Mouse (Mus musculus): Measurements from ENCODE around the gene AI182371.

The AI182371 gene

DNA sequence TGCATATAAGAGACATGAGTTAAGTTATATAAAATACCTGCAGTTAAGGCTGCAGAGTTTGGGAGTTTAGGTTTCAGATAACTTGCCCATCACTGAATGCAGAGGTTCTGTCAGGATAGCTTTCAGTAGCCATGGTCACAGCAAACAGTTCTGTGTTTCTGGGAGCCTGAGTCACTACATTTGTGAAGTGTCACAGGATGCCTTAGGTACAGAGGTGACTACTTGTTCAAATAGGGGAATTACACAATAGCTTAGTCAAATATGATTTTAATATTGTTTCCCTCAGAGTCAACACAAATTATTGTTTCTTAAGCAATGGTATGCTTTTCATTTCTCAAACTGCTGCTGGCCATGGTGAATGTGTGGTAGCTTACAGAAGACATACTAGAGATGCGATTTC lies 32.2 kb downstream of the AI182371 start:
- DNase-seq (ENCODE audit: low spot score), result no peak

GRCm38 (mm10) chr2:35067117-35067516 lies 34.2 kb downstream of the AI182371 start:
- DNase-seq (ENCODE audit: low spot score), result no peak

- no peak for DNase-seq (ENCODE audit: low spot score)
Measured at GRCm38 (mm10) chr2:35066525-35067082, 34.7 kb downstream of the AI182371 start.

GRCm38 (mm10) chr2:35063333-35064030 lies 37.9 kb downstream of the AI182371 start:
- DNase-seq (ENCODE audit: low spot score), result no peak

DNA sequence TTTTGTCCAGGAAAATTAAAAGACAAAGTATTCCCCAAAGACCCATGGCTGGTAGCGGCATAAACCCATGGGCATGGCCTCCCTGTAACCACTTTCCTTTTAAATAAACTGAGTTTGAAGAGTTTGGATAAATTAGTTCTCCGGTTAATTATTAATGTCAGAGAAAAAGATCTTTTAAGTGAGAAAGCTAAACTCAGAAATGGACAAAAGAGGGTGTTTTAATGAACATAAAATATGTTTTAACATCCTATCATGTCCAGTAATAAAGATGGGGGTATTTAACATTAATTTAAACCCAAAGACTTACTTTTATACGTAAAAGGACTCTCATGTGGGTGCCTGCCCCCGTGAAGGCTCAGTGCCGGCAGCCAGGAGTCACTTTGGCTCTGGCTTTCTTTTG lies 40.0 kb downstream of the AI182371 start, which contains the start of gene Hc:
Gene Hc (minus strand): TSS at position 101 of the 400 bp plus-strand sequence.
- no peak for DNase-seq (ENCODE audit: low spot score)

DNA sequence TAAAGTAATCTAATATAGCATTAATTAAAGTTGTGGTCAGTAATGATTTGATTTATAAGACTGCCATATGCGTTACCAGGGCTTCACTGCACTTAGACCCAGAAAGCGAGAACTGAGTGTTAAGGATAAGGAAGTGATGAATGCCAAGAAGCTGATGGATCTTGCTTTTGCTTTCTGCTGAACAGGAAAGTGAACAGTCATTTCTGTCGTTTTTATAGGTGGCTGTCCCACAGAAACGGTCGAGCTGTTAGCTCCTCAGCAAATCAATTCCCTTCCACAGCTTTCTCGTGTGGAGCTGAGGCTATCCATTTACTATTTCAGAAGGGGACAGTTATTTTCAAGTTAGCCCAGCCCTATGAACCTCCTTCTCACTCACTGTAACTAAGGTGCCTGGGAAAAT lies 40.4 kb downstream of the AI182371 start:
- DNase-seq (ENCODE audit: low spot score), result no peak

DNA sequence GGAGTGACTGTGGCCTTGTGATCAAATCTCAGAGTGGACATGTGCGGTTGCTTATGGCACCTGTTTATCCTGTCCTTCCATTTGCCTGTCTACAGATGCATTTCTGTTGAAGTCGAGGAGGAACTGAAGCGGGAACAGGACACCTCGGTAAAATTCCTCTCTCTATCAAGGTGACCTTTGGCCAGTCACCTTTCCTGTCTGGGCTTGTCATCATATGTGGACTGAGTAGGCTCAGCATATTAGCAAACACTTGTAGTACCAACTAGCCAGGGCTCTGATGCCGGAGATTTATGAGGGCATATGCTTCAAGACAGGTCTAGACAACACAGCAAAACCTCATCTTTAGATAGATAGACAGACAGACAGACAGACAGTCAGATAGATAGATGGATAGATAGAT lies 41.1 kb downstream of the AI182371 start:
- DNase-seq (ENCODE audit: low spot score), result no peak

DNA sequence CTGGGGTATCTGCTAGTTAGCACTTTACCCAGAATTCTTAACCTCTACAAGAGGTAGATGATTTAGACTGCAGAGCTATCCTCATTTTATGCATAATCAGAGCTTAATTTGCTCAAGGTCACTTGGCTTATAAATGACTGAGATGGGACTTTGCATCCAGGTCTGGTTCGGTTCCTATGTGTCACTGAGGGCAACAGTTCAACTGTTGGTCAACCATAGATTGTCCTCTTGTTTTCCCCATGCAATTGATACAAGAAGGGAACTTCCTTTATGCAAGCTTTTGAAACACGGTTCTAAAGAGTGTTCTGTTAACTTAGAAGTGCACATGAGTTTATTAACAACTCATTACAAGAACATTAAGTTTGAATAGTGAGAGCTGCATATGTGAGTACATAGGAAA lies 43.0 kb downstream of the AI182371 start:
- no peak for DNase-seq (ENCODE audit: low spot score)

DNA sequence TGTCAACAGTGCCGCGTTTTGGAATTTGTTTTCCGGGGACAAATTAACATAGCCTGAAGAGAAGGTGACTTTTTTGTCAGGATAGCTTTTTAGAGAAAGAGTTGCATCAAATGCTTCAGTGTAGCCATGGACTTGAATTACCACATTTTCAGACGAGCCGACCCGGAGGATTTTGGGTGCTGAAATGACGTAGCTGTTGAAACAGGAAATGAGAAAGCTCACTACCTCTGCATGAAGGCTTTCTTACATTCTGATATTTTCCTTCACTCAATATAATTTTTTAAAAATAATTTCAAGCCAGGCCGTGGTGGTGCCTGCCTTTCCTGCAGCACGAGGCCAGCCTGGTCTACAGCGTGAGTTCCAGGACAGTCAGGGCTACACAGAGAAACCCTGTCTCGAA lies 44.1 kb downstream of the AI182371 start:
- no peak for DNase-seq (ENCODE audit: low spot score)

- DNase-seq (ENCODE audit: low spot score), result no peak
Measured at GRCm38 (mm10) chr2:35048851-35049250, 52.5 kb downstream of the AI182371 start.

- no peak for DNase-seq (ENCODE audit: low spot score)
Measured at GRCm38 (mm10) chr2:35044956-35045355, 56.4 kb downstream of the AI182371 start.

GRCm38 (mm10) chr2:35038580-35039375 lies 62.6 kb downstream of the AI182371 start:
- DNase-seq (ENCODE audit: low spot score), result no peak

Data from layer of hippocampus, adult 9-10 months (tissue).